Mouse (Mus musculus): Measurements from ENCODE around the gene Taf5.

- TF ChIP-seq GATA1 (IDR thresholded peaks at IDR 0.05; ENCODE audit: borderline replicate concordance, low read length), result no peak
- TF ChIP-seq FLI1 (IDR thresholded peaks at IDR 0.05; ENCODE audit: low read length), result no peak
These were observed 20.2 kb upstream of the Taf5 start for GRCm38 (mm10) chr19:47047236-47047833.
